Mouse (Mus musculus) left cerebral cortex, postnatal 10 days (tissue): ENCODE data around the gene Zfp689. TPM values are rescaled to one million over a fixed set of nuclear protein-coding genes. Genes with fewer than 3 reads are reported as not detected.
"Not testable (repeated sequence)": the region's sequence is repeated elsewhere in the genome, so short reads cannot be mapped to it uniquely, and the experiment has no call there.

Source experiments
- DNase-seq, 2 experiments: peaks; one replicate each; pipeline ENCODE4 v3.0.0; 2021 to 2022; ENCODE audit warnings: low spot score in 2 of 2, mixed read lengths in 1 of 2; ENCODE audit errors: extremely low spot score in 1 of 2
- intact Hi-C: fragments of 180-260 bp; cut with DNase I; formaldehyde crosslinking; loops from one replicate; pipeline ENCODE4 v1.15.1; 2025
- total RNA-seq, 2 experiments: library from RNA; stranded (reverse); gene quantifications; 2 replicates each; pipeline ENCODE4 v1.2.3; 2021

The Zfp689 gene
- total RNA-seq, 2 experiments from 2014 or later: 6.3 to 6.8 TPM

GRCm38 (mm10) chr7:127472060-127472459 is 23.1 kb upstream of the Zfp689 start:
- intact Hi-C loops: loop anchor here (5.0 kb wide), 1 partner anchor 110 kb away; no protein-coding TSS in a partner anchor
- no peak for DNase-seq

DNA sequence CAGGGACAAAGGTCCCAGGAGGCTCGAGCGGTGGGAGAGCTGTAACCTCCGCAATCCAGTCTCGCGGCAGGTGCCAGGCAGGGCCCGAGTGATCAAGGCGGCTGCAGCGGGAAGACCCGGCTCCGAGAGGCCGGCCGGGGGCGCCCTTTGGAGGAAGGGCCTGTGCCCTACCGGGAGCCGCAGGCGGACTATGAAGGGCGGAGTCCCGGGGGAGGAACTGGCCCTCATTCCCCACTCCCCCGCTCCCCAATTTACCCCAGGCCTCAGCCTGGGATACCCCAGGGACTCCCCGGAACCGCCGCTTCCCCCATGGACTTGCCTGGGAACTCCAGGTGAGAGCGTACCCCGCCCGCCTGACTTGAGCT is 22.7 kb upstream of the Zfp689 start:
- intact Hi-C loops: loop anchor here (5.0 kb wide), 1 partner anchor 109 kb away; no protein-coding TSS in a partner anchor
- DNase-seq: peak; percentile 17 to 78

DNA sequence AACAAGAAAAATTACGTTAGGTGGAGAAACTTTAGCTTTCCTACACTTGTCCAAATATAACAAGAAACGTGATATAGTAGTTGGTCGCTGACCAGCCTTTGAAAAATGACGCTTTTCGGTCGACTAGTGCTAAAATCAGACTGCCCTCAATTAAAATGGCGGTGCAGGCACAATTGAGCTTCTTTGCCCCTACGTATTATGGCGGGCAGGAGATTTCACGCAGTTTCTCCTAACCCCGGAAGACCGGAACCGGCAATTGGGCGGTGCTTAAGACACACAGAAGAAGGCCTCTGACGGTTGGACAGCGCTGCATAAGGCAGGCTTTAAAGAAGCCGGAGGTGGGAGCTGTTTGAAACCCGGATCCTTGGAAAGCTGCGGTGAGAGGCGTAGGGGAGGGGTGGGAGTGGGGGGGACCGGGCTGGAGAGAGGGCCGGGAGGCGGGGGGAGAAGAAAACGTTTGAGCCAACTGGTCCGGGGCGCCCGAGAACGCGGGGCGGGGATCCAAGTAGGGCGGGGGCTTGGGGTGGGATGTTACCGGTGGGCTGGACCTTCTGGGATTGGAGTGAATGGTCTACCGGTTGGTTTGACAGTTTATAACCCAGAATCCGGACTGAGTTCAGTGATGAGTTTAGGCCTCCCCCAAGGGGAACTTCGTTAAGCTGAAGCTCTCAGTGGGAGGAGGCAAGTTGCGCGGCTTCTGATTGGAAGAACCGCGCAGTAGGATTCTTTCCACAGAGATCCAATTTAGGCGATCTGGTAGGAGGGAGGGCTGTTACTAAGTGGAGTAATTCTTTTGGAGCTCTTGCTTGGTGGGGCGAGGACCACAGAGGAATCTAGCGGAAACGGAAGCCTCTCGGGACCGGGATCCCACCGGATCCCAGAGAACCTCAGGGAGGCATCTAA is 22.0 kb upstream of the Zfp689 start:
- intact Hi-C loops: loop anchor here (5.0 kb wide), 1 partner anchor 109 kb away; no protein-coding TSS in a partner anchor
- DNase-seq: peak; percentile 95

- DNase-seq: peak in 1 of 2 experiments; percentile 32
- intact Hi-C loops: loop anchor here (5.0 kb wide), 1 partner anchor 108 kb away; no protein-coding TSS in a partner anchor
These were observed 21.2 kb upstream of the Zfp689 start for GRCm38 (mm10) chr7:127470011-127470715.

DNA sequence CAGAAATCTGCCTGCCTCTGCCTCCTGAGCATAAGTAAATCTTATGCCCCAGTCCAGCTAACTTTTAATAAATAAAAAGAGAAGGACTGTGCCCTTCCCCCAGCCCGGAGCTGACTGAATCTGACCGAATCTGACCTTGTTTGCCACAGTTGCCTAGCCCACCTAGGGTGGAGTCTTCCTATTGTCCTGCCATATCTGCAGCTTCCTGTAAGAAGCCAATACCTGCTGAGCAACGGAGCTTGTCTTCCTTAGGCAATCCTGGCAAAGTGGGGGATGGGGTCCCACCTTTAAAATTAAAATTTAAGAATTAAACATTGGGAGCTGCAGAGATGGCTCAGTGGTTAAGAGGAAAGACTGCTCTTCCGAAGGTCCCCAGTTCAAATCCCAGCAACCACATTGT is 17.6 kb upstream of the Zfp689 start:
- intact Hi-C loops: no loop called here
- no peak for DNase-seq

DNA sequence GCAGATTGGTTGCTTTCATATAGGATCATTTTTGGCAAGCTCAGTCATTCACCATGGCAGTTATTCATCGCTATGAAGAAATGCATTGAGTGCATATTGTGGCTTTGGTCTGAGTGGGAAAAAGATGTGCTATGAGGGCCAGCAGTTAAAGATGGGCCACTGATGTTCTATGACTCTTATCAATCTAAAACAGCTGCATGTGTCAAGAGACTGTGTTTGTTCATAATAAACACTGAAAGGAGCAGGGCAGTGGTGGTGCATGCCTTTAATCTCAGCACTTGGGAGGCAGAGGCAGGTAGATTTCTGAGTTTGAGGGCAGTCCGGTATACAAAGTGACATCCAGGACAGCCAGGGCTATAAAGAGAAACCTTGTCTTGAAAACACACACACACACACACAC is 16.7 kb upstream of the Zfp689 start:
- intact Hi-C loops, DNase-seq: not testable (repeated sequence)

GRCm38 (mm10) chr7:127465191-127465590 is 16.2 kb upstream of the Zfp689 start:
- intact Hi-C loops: no loop called here
- no peak for DNase-seq

DNA sequence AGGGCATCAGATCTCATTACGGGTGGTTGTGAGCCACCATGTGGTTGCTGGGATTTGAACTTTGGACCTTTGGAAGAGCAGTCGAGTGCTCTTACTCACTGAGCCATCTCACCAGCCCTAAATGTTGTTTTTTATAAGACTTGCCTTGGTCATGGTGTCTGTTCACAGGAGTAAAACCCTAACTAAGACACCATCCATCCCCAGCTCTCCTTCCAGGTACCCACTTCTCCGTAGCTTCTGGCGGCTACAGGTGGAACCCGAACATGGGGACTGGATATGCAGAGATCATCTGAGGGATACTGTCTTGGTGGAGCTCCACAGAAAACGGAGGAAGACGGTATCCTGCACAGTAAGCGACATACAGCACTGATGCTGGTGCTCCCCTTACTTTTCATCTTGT is 10.4 kb upstream of the Zfp689 start, which contains the start of gene Prr14:
Gene Prr14, plus strand, starts transcription at position 301 of the 400 bp plus-strand sequence.
- DNase-seq, intact Hi-C loops: not testable (repeated sequence)

DNA sequence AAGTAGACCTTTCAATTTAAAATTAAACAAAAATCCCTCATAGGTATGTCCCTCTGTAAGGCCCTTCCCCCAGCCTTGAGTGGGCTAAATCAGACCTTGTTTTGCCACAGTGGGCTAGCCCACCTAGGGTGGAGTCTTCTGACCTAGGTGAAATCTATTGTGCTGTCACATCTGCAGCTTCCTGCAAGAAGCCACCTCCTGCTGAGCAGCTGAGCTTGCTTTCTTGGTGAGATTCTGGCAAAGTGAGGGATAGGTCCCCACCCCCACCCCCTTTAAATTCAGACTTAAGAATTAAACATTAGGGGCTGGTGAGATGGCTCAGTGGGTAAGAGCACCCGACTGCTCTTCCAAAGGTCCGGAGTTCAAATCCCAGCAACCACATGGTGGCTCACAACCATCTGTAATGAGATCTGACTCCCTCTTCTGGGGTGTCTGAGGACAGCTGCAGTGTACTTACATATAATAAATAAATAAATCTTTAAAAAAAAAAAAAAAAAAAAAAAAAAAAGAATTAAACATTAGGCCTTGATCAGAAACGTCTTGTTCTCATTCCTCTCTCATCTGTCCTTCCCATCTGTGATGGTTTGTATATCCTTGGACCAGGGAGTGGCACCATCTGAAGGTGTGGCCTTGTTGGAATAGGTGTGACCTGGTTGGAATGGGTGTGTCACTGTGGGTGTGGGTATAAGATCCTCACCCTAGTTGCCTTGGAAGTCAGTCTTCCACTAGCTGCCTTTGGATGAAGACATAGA is 9.6 kb upstream of the Zfp689 start:
- DNase-seq: peak in 1 of 2 experiments; percentile 42
- intact Hi-C loops: not testable (repeated sequence)

DNA sequence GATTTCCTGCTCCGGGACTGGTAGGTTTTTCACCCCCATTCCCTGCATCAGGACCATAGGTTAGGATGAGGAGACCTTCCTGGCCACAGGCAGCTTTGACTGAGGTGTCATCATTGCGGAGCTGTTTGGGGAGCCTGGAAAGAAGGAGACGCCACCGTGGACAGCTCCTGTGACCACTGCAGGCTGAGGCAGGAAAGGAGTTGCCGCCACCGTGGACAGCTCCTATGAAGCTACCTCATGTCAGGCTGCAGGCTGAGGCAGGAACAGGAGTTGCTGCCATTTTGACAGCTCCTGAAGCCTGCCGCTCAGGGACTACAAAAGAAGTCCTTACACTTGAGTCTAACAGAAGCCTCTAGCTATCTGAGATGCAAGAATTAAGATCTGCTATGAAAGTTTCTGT is 5.9 kb upstream of the Zfp689 start:
- intact Hi-C loops: no loop called here
- DNase-seq: no peak

DNA sequence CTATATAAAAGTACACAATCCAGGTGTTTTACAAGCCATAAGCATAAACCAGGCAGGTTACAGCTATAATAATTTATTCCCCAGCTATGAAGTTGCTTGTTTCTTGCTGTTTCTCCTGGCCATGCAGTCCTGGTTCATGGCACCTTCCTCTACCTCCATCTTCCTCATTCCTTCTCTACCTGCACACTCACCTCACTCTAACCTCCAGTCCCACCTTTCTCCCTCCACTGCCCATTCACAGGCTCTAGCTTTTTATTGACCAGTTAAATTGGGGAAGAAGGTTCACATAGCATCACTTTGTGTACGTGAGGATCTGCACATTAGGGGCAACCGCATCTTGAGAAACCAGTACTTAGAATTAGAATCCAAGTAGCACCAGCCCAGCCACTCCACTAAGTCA is 4.1 kb upstream of the Zfp689 start:
- intact Hi-C loops: no loop called here
- DNase-seq: no peak

DNA sequence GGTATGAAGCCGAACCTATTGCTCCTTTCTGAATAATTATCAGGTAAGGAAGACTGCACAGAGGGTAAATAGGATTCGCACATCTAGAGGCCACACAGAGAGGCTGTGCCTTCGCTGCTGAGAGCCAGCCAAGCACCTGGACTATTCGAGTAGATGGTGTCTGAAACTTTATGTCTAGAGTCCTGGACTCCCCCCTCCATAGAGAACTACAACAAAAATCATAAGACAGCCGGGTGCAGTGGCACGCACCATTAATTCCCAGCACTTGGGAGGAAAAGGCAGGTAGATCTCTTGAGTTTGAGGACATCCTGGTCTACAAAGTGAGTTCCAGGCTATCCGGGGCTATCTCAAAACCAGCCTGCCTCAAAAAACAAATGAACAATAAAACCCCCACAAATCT is 1.0 kb upstream of the Zfp689 start:
- intact Hi-C loops: no loop called here
- no peak for DNase-seq

GRCm38 (mm10) chr7:127443976-127444375 is 5.0 kb downstream of the Zfp689 start:
- no peak for DNase-seq
- intact Hi-C loops: no loop called here

- intact Hi-C loops: no loop called here
These were observed 11.2 kb downstream of the Zfp689 start for GRCm38 (mm10) chr7:127437724-127438123.

DNA sequence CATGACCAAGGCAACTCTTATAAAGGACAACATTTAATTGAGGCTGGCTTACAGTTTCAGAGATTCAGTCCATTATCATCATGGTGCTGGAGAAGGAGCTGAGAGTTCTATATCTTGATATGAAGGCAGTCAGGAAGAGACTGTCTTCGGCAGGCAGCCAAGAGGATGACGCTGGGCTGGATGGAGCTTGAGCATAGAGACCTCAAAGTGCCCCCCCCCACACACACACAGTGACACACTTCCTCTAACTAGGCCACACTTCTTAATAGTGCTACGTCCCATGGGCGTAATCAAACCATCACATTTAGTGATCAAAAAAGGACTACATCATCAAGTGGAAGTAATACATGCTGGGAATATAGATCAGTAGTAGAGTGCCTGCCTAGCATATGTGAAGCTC is 13.8 kb downstream of the Zfp689 start:
- intact Hi-C loops: no loop called here
- no peak for DNase-seq

More at GRCm38 (mm10) chr7:127437724-127438123, 11.2 kb downstream of the Zfp689 start:
- DNase-seq: no peak

DNA sequence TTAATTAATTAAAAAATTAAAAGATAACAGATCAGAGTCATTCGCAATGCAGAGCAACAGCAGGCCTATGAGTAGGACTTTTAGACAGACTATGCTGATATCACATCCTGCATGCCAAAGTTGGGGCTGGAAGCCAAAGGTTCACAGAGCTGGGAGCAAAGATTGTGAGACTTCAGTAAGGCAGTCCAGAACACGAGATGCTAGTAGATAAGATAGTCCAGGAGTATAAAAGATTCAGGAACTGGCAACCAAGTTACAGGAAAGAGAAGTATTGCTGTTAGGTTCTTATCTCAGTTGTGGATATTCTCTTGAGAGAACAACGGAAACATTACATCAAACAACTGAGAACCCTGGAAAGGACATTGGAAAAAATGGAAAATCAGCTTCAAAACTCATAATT is 22.6 kb downstream of the Zfp689 start:
- no peak for DNase-seq
- intact Hi-C loops: no loop called here

GRCm38 (mm10) chr7:127425911-127426310 is 23.0 kb downstream of the Zfp689 start:
- DNase-seq: no peak
- intact Hi-C loops: no loop called here

DNA sequence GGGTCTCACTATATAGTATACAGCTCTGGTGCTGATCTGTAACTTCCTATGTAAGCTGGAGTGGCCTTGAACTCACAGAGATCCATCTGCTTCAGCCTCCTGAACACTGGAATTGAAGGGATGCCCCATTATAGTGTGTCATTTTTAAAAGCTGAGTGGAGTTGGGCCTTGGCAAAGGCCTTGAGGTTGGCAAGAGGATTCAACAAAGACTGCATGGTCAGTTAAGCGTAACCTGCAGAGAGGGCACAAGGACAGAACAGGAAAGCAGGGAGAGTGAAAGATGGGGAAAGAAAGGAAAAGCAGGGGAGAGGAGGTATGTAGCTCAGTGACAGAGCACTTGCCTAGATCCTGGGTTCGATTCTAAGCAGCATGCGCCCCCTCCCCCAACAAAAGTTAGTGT is 23.7 kb downstream of the Zfp689 start:
- no peak for DNase-seq
- intact Hi-C loops: no loop called here

DNA sequence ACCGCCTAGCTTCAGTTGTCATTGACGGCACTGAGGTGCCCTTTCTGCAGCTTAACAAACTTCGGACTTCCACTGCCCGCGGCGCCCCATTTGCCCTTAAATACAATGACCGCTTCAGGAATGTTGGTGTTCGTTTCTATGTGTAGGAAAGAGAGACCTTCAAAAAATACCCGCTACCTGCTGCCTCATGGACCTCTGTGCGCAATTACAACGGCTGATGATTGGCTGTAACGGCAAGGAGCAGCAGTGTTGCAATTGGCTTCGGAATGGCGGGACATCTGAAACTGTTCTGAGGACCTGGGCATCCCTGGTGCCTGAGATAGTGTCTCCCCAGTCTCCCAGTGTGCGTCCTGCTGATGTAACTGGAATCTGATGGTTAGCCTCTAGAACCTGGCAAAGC is 26.7 kb downstream of the Zfp689 start:
- DNase-seq: peak; percentile 37 to 39
- intact Hi-C loops: no loop called here
